Mouse (Mus musculus) E14TG2a.4 (cell line): ENCODE measurements around the gene Xrcc5.

ENCODE experiments used
- H3K27me3 ChIP-seq: 2 replicates; pipeline ENCODE4 v1.6.1; 2014; ENCODE audit warnings: low read length, control low read depth; ENCODE audit not compliant: insufficient read depth
- H3K36me3 ChIP-seq: 2 replicates; pipeline ENCODE4 v1.6.1; 2014; ENCODE audit warnings: low read length, control low read depth; ENCODE audit not compliant: insufficient read depth
- H3K4me1 ChIP-seq: replicated peaks from 2 replicates; pipeline ENCODE4 v1.6.1; 2014; ENCODE audit warnings: low read depth, low read length, control low read depth
- H3K4me3 ChIP-seq: replicated peaks from 2 replicates; pipeline ENCODE4 v1.5.1; 2014; ENCODE audit warnings: mild to moderate bottlenecking, low read length
- H3K9me3 ChIP-seq: 2 replicates; pipeline ENCODE4 v1.6.1; 2014; ENCODE audit warnings: low read length, control low read depth
- CTCF ChIP-seq: conservative IDR thresholded peaks from 2 replicates; pipeline ENCODE4 v1.5.1; 2014; ENCODE audit warnings: low read length
- NANOG ChIP-seq: IDR thresholded peaks from 2 replicates; pipeline ENCODE4 v1.6.1; 2014; ENCODE audit warnings: borderline replicate concordance, low read length, mixed read lengths
- POU5F1 ChIP-seq: IDR thresholded peaks from 2 replicates; pipeline ENCODE4 v1.6.1; 2014; ENCODE audit warnings: low read length, borderline replicate concordance

The Xrcc5 gene

DNA sequence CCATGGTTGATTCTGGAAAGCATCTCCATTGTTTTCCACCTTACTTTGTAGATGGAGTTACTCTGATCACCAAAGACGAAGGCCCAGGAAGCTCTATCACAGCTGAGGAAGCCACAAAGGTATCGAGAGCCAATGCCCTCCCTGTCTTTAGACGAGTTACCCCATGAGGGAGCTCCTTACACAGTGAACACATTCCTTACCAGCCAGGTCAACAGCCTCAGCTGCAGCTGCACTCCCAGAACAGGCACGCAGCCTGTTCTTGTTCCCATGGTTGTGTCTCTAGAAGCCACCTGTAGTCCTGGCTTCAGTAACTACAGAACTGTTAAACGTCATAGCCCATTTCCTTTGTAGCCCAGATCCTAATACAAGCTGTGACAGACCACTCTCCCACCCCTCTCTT lies 76.4 kb downstream of the Xrcc5 start:
- peaks cover 89% of the 10 kb centered on the region for H3K36me3 ChIP-seq
- TF ChIP-seq CTCF (no peak), NANOG (no peak), POU5F1 (no peak)
- H3K4me1 ChIP-seq = peaks cover under 1% of the 10 kb centered on the region; the same call in 1 of the 2 replicates
- no peaks in the 10 kb centered on the region for H3K27me3 ChIP-seq
- no peaks in the 10 kb centered on the region for H3K9me3 ChIP-seq
- no peak overlapping the region for H3K4me3 ChIP-seq

DNA sequence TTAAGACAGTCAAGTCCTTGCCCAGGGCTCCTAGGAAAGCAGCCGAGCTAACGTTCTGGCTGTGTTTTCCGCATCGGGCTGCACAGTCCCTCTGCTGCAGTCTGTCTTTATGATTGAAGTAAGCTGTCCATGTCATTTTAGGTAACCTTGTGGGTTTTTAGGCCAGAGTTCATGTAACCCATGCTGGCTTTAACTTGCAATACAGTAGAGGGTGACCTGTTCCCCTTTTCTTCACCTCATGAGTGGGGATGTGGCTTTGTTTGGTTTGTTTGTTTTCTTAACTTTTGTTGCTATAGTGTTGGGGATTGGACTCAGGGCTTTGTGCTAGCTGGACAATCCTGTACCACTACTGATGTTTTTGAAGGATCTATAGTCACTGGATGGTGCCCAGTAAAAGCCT lies 83.2 kb downstream of the Xrcc5 start:
- Histone ChIP-seq H3K9me3 (no peaks in the 10 kb centered on the region), H3K4me3 (no peak overlapping the region), H3K4me1 (peaks cover 6% of the 10 kb centered on the region), H3K27me3 (no peaks in the 10 kb centered on the region), H3K36me3 (peaks cover 88% of the 10 kb centered on the region)
- TF ChIP-seq NANOG (no peak), POU5F1 (no peak), CTCF (no peak)

DNA sequence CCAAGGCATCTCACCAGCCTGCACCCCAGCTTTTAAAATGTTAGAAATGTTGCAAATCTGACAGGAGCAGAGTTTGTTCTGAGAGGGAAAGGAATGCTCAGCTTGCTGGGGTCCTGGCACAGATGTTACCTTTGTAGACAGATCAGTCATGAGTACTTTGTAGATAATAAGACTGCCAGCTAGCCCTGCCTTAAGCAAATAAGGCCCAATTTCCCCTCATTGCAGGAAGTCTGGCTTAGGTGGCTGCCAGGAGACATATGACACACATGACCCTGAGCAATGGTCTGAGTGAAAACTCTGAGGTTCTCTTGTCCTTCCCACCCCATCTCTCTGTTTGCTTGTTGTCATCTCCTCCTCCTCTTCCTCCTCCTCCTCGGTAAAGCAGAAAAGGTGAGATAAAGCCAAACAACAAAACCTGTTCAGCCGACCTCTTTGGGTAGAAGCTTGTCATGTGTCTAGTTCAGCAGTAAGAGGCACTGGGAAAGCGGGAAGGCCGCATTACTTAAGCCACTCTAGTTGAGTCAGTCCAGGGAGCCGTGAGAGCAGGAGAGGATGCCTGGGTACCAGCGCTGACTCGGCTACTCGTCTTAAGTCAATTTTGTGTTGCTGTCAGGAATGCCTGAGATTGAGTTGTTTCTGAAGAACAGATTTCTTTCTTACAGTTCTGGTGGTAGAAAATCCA lies 92.6 kb downstream of the Xrcc5 start:
- Histone ChIP-seq H3K36me3 (peaks cover 46% of the 10 kb centered on the region), H3K9me3 (peaks cover 15% of the 10 kb centered on the region), H3K4me3 (no peak overlapping the region), H3K4me1 (peaks cover 10% of the 10 kb centered on the region), H3K27me3 (no peaks in the 10 kb centered on the region)
- TF ChIP-seq POU5F1 = no peak
- TF ChIP-seq CTCF = no peak
- no peak for TF ChIP-seq NANOG

DNA sequence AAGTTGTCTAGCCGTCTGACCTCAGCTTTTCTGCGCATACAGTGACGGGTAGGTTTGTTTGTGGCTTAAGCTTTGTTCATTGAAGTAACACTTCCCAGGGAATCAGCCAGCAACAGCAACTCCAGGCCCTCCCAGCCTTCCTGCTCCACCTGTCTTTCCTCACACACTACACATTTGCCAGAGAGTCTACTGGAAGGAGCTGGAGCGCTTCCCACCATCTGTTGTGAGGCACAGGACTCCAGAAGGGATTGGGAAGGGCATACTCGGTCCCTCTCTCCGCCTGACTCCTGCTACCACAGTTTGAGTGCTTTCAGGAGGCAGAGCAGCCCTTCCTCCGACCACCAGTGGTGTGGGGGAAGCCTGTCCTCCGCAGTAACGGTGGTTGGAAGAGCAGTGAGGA lies 93.4 kb downstream of the Xrcc5 start:
- Histone ChIP-seq H3K9me3 (peaks cover 15% of the 10 kb centered on the region), H3K36me3 (peaks cover 39% of the 10 kb centered on the region), H3K4me3 (no peak overlapping the region), H3K27me3 (no peaks in the 10 kb centered on the region), H3K4me1 (peaks cover 2% of the 10 kb centered on the region; the same call in 1 of the 2 replicates)
- TF ChIP-seq NANOG (no peak), CTCF (no peak), POU5F1 (no peak)

GRCm38 (mm10) chr1:72401331-72402069 lies 94.3 kb downstream of the Xrcc5 start:
- no peak overlapping the region for H3K4me3 ChIP-seq

GRCm38 (mm10) chr1:72406505-72407079 lies 99.4 kb downstream of the Xrcc5 start:
- H3K9me3 ChIP-seq = no peaks in the 10 kb centered on the region
- no peaks in the 10 kb centered on the region for H3K27me3 ChIP-seq
- H3K4me1 ChIP-seq = no peaks in the 10 kb centered on the region
- H3K4me3 ChIP-seq = no peak overlapping the region
- H3K36me3 ChIP-seq = no peaks in the 10 kb centered on the region
- TF ChIP-seq CTCF (no peak), NANOG (no peak), POU5F1 (no peak)

More at GRCm38 (mm10) chr1:72401331-72402069, 94.3 kb downstream of the Xrcc5 start:
- no peaks in the 10 kb centered on the region for H3K4me1 ChIP-seq
- H3K27me3 ChIP-seq = no peaks in the 10 kb centered on the region
- H3K36me3 ChIP-seq = peaks cover 31% of the 10 kb centered on the region
- H3K9me3 ChIP-seq = peaks cover 15% of the 10 kb centered on the region
- no peak for TF ChIP-seq POU5F1
- no peak for TF ChIP-seq NANOG
- no peak for TF ChIP-seq CTCF

- Histone ChIP-seq H3K4me3 (no peak overlapping the region), H3K36me3 (no peaks in the 10 kb centered on the region), H3K9me3 (no peaks in the 10 kb centered on the region), H3K4me1 (peaks cover 6% of the 10 kb centered on the region), H3K27me3 (no peaks in the 10 kb centered on the region)
- TF ChIP-seq CTCF = no peak
- TF ChIP-seq NANOG = no peak
- no peak for TF ChIP-seq POU5F1
Observed at GRCm38 (mm10) chr1:72409936-72410335, 102.7 kb downstream of the Xrcc5 start.

DNA sequence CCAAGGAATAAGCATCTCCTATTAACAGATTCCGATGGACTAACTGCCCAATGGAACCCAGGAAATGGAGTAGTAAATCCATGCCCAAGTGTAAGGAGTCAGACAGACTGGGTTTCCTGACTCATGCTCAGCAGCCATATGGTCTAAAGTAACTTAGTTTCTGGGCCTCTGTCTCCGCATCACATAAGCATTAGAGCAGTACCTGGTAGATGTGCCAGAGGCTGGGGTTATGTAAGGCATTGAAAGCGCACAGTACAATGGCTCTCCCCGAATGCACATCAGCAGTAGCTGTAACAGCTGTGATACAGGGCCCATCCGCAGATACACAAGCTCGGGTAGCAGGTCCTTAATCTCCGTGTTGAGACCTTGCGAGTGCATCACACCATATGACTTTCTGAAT lies 103.9 kb downstream of the Xrcc5 start:
- Histone ChIP-seq H3K9me3 (no peaks in the 10 kb centered on the region), H3K27me3 (no peaks in the 10 kb centered on the region), H3K4me1 (peaks cover 7% of the 10 kb centered on the region), H3K36me3 (no peaks in the 10 kb centered on the region), H3K4me3 (no peak overlapping the region)
- TF ChIP-seq CTCF = no peak
- TF ChIP-seq POU5F1 = no peak
- no peak for TF ChIP-seq NANOG
